Mouse (Mus musculus) small intestine, adult 2 months (tissue): ENCODE data around the gene Fxn. TPM values are rescaled to one million over a fixed set of nuclear protein-coding genes. Genes with fewer than 3 reads are reported as not detected.

Experiments
- H3K27ac ChIP-seq: fragments of 200-500 bp; 2 replicates; pipeline ENCODE4 v1.5.1; 2012; ENCODE audit warnings: low read depth, low read length, control low read depth, inconsistent platforms; ENCODE audit not compliant: insufficient read depth
- H3K27me3 ChIP-seq: fragments of 200-500 bp; 2 replicates; pipeline ENCODE4 v1.6.1; 2012; ENCODE audit warnings: mild to moderate bottlenecking, moderate library complexity, low read length, inconsistent platforms; ENCODE audit not compliant: control insufficient read depth, insufficient read depth
- H3K36me3 ChIP-seq: fragments of 200-500 bp; 2 replicates; pipeline ENCODE4 v1.6.1; 2012; ENCODE audit warnings: mild to moderate bottlenecking, low read length, control low read depth, inconsistent platforms; ENCODE audit not compliant: control insufficient read depth, insufficient read depth
- H3K4me1 ChIP-seq: fragments of 200-500 bp; 2 replicates; pipeline ENCODE4 v1.6.1; 2012; ENCODE audit warnings: low read length, inconsistent platforms, mixed read lengths; ENCODE audit not compliant: control insufficient read depth, insufficient read depth, insufficient read length
- H3K4me3 ChIP-seq: fragments of 200-500 bp; 2 replicates; pipeline ENCODE4 v1.5.1; 2012; ENCODE audit warnings: low read depth, mild to moderate bottlenecking, control low read depth, inconsistent platforms, low read length, moderate library complexity
- CTCF ChIP-seq: fragments of 200-500 bp; IDR thresholded peaks from 2 replicates; pipeline ENCODE4 v1.5.1; 2012; ENCODE audit warnings: low read depth, mild to moderate bottlenecking, control low read depth, inconsistent platforms, low read length, moderate library complexity, mixed read lengths; ENCODE audit not compliant: insufficient replicate concordance, insufficient read length; ENCODE audit errors: extremely low read depth
- POLR2A ChIP-seq: fragments of 200-500 bp; IDR thresholded peaks from 2 replicates; pipeline ENCODE4 v1.6.1; 2012; ENCODE audit warnings: low read depth, mild to moderate bottlenecking, control low read depth, inconsistent platforms, low read length, moderate library complexity
- WGBS: fragments of 180-500 bp; shearing (Covaris S2); methylation state at CpG from one replicate; pipeline ENCODE4 v1.1.7; 2018; 5-methylcytosine and 5-hydroxymethylcytosine counted together
- polyA plus RNA-seq: library from polyadenylated mRNA; depleted of rRNA; stranded (reverse); fragments of >200 nt; gene quantifications from 2 replicates; pipeline ENCODE4 v1.2.3, GENCODE M21; 2012

The Fxn gene
- polyA plus RNA-seq, 1 experiment, result 9.1 TPM

- Histone ChIP-seq H3K4me3 (no peak overlapping the region), H3K27me3 (no peaks in the 10 kb centered on the region), H3K4me1 (peaks cover 15% of the 10 kb centered on the region; the same call in 1 of the 2 replicates), H3K27ac (peak overlapping the region; percentile 37), H3K36me3 (no peaks in the 10 kb centered on the region)
- TF ChIP-seq CTCF (no peak), POLR2A (no peak)
- WGBS, result 69% methylated on average over 12 of the region's 12 CpGs
These were observed 20.7 kb downstream of the Fxn start for GRCm38 (mm10) chr19:24259390-24260351.

GRCm38 (mm10) chr19:24258368-24258767, 22.0 kb downstream of the Fxn start:
- Histone ChIP-seq H3K36me3 (no peaks in the 10 kb centered on the region), H3K27ac (peak overlapping the region; percentile 52), H3K27me3 (no peaks in the 10 kb centered on the region), H3K4me1 (peaks cover 15% of the 10 kb centered on the region; the same call in 1 of the 2 replicates), H3K4me3 (no peak overlapping the region)
- 31% methylated on average over 5 of the region's 5 CpGs for WGBS
- no peak for TF ChIP-seq POLR2A
- TF ChIP-seq CTCF, result no peak

- Histone ChIP-seq H3K27ac (peak overlapping the region; percentile 52), H3K27me3 (no peaks in the 10 kb centered on the region), H3K4me1 (peaks cover 15% of the 10 kb centered on the region; the same call in 1 of the 2 replicates), H3K4me3 (no peak overlapping the region), H3K36me3 (no peaks in the 10 kb centered on the region)
- no peak for TF ChIP-seq CTCF
- TF ChIP-seq POLR2A, result no peak
- 43% methylated on average over 6 of the region's 6 CpGs for WGBS
These were observed 22.4 kb downstream of the Fxn start for GRCm38 (mm10) chr19:24257962-24258361.

- H3K27ac ChIP-seq, result no peak overlapping the region; the same call in 1 of the 2 replicates
- peaks cover 10% of the 10 kb centered on the region; the same call in 1 of the 2 replicates for H3K4me1 ChIP-seq
- WGBS, result 63% methylated on average over 9 of the region's 9 CpGs
- no peaks in the 10 kb centered on the region for H3K36me3 ChIP-seq
- no peak overlapping the region for H3K4me3 ChIP-seq
- TF ChIP-seq POLR2A (no peak), CTCF (no peak)
- H3K27me3 ChIP-seq, result no peaks in the 10 kb centered on the region
These were observed 26.6 kb downstream of the Fxn start for GRCm38 (mm10) chr19:24253657-24254260.

GRCm38 (mm10) chr19:24251869-24252268, 28.5 kb downstream of the Fxn start:
- no peak for TF ChIP-seq CTCF
- TF ChIP-seq POLR2A, result no peak
- 10% methylated on average over 6 of the region's 6 CpGs for WGBS
- H3K4me3 ChIP-seq, result no peak overlapping the region
- H3K36me3 ChIP-seq, result no peaks in the 10 kb centered on the region
- H3K27me3 ChIP-seq, result no peaks in the 10 kb centered on the region
- H3K4me1 ChIP-seq, result peaks cover 5% of the 10 kb centered on the region; the same call in 1 of the 2 replicates
- no peak overlapping the region for H3K27ac ChIP-seq

- peaks cover 5% of the 10 kb centered on the region; the same call in 1 of the 2 replicates for H3K4me1 ChIP-seq
- WGBS, result 86% methylated on average over 6 of the region's 6 CpGs
- TF ChIP-seq POLR2A (no peak), CTCF (no peak)
- no peaks in the 10 kb centered on the region for H3K27me3 ChIP-seq
- H3K36me3 ChIP-seq, result no peaks in the 10 kb centered on the region
- no peak overlapping the region for H3K4me3 ChIP-seq
- H3K27ac ChIP-seq, result no peak overlapping the region
These were observed 37.1 kb downstream of the Fxn start for GRCm38 (mm10) chr19:24243340-24243739.
